Mouse (Mus musculus) cerebellum, postnatal 36 days (tissue): ENCODE results near the gene Aldoart1.

Source experiments
- DNase-seq, 2 experiments: peaks; one replicate each; pipeline ENCODE4 v3.0.0; 2021 to 2022; ENCODE audit warnings: mixed read lengths in 2 of 2

Gene Aldoart1

GRCm38 (mm10) chr4:72852534-72852933 is at the start of gene Aldoart1:
TSS of gene Aldoart1 (minus strand) at chr4:72852634.
- no peak for DNase-seq

GRCm38 (mm10) chr4:72901566-72901965 is 49.1 kb upstream of the Aldoart1 start:
- DNase-seq, result peak; percentile 34 to 40

GRCm38 (mm10) chr4:72865371-72866075 is 13.1 kb upstream of the Aldoart1 start:
- no peak for DNase-seq

- no peak for DNase-seq
Measured at GRCm38 (mm10) chr4:72844276-72844675, 8.2 kb downstream of the Aldoart1 start.

- no peak for DNase-seq
Measured at GRCm38 (mm10) chr4:72843025-72843424, 9.4 kb downstream of the Aldoart1 start.

- no peak for DNase-seq
Measured at GRCm38 (mm10) chr4:72836430-72836829, 16.0 kb downstream of the Aldoart1 start.

GRCm38 (mm10) chr4:72835400-72835799 is 17.0 kb downstream of the Aldoart1 start:
- DNase-seq, result no peak

GRCm38 (mm10) chr4:72800816-72801215 is 51.6 kb downstream of the Aldoart1 start:
- DNase-seq, result no peak
